Mouse (Mus musculus) small intestine, adult 2 months (tissue): Measurements from ENCODE around the gene Tesmin. TPM values are rescaled to one million over a fixed set of nuclear protein-coding genes. Genes with fewer than 3 reads are reported as not detected.

Experiments
- H3K27ac ChIP-seq: fragments of 200-500 bp; 2 replicates; pipeline ENCODE4 v1.5.1; 2012; ENCODE audit warnings: low read depth, low read length, control low read depth, inconsistent platforms; ENCODE audit not compliant: insufficient read depth
- H3K27me3 ChIP-seq: fragments of 200-500 bp; 2 replicates; pipeline ENCODE4 v1.6.1; 2012; ENCODE audit warnings: mild to moderate bottlenecking, moderate library complexity, low read length, inconsistent platforms; ENCODE audit not compliant: control insufficient read depth, insufficient read depth
- H3K36me3 ChIP-seq: fragments of 200-500 bp; 2 replicates; pipeline ENCODE4 v1.6.1; 2012; ENCODE audit warnings: mild to moderate bottlenecking, low read length, control low read depth, inconsistent platforms; ENCODE audit not compliant: control insufficient read depth, insufficient read depth
- H3K4me1 ChIP-seq: fragments of 200-500 bp; 2 replicates; pipeline ENCODE4 v1.6.1; 2012; ENCODE audit warnings: low read length, inconsistent platforms, mixed read lengths; ENCODE audit not compliant: control insufficient read depth, insufficient read depth, insufficient read length
- H3K4me3 ChIP-seq: fragments of 200-500 bp; 2 replicates; pipeline ENCODE4 v1.5.1; 2012; ENCODE audit warnings: low read depth, mild to moderate bottlenecking, control low read depth, inconsistent platforms, low read length, moderate library complexity
- CTCF ChIP-seq: fragments of 200-500 bp; IDR thresholded peaks from 2 replicates; pipeline ENCODE4 v1.5.1; 2012; ENCODE audit warnings: low read depth, mild to moderate bottlenecking, control low read depth, inconsistent platforms, low read length, moderate library complexity, mixed read lengths; ENCODE audit not compliant: insufficient replicate concordance, insufficient read length; ENCODE audit errors: extremely low read depth
- POLR2A ChIP-seq: fragments of 200-500 bp; IDR thresholded peaks from 2 replicates; pipeline ENCODE4 v1.6.1; 2012; ENCODE audit warnings: low read depth, mild to moderate bottlenecking, control low read depth, inconsistent platforms, low read length, moderate library complexity
- WGBS: fragments of 180-500 bp; shearing (Covaris S2); methylation state at CpG from one replicate; pipeline ENCODE4 v1.1.7; 2018; 5-methylcytosine and 5-hydroxymethylcytosine counted together
- polyA plus RNA-seq: library from polyadenylated mRNA; depleted of rRNA; stranded (reverse); fragments of >200 nt; gene quantifications from 2 replicates; pipeline ENCODE4 v1.2.3, GENCODE M21; 2012

Gene Tesmin
- polyA plus RNA-seq, 1 experiment: 0.42 TPM

DNA sequence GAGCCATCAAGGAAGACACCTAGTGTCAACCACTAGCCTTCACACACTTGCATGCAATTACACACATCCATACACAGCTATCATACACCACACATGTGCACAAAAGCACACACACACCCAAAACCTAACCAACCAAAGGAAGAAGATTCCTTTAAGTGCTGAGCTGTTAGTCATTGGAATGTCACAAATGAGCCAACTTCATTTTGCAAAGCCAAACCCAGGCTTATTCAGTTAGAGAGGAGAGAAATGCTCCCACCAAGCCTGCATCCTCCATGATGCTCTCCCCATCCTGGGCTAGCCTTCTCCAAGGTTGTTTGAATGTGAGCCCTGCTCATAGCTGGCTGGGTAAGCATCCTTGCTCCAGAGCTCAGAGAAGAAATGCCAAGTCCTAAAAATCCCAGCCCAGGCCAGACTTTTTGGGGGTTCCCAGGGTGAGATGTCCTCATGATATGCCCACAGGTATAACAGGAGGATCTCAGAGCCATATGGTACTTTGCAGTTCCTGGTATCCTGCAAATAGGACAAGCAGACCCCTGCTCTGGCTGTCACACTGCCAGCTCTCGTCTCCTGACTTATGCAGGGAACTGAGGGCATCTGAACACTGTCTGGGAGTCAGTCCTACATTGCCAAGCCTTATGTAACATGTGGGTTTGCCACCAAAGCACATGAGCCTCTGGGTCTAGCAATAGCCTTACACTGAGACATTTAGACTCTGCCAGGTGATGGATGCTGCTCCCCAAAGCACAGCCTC lies 17.0 kb downstream of the Tesmin start:
- no peak for TF ChIP-seq POLR2A
- no peak for TF ChIP-seq CTCF
- no peaks in the 10 kb centered on the region for H3K36me3 ChIP-seq

DNA sequence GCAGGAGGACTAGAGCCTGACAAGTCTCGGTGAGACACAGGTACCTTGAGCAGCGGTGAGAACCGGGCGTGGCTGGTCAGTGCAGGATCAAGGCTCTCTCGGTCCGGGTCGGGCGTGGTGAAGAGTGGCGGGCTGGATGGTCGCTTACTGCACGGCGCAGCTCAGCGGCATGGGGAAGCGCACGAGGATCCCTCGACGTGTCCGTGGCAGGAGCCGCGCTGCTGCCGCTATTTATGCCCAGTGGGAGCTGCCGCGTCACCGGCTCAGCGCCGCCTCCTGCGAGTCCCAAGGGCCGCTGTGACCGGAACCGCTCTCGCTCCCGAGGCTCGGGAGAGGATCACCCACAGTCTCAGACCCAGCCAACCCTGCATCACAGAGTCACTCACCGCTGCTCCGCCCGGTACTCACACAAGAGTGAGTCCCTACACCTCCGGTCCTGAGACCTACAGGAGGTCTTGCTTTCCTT lies 25.6 kb downstream of the Tesmin start, which contains the start of gene Gal:
Gene Gal (minus strand): TSS at position 277 of the 466 bp plus-strand sequence.
- no peaks in the 10 kb centered on the region for H3K36me3 ChIP-seq
- H3K4me1 ChIP-seq: peaks cover 6% of the 10 kb centered on the region; the same call in 1 of the 2 replicates
- peak within 1 kb of the TSS; percentile 37 for H3K4me3 ChIP-seq
- WGBS: 2% methylated on average over 37 of the region's 37 CpGs
- TF ChIP-seq POLR2A: no peak
- no peak for TF ChIP-seq CTCF
- H3K27ac ChIP-seq: no peak within 1 kb of the TSS
- H3K27me3 ChIP-seq: peaks cover 18% of the 10 kb centered on the region

More for the DNA sequence above, 17.0 kb downstream of the Tesmin start:
- 63% methylated on average over 1 of the region's 1 CpGs for WGBS
- Histone ChIP-seq H3K27ac (no peak overlapping the region), H3K4me1 (no peaks in the 10 kb centered on the region), H3K4me3 (no peak overlapping the region), H3K27me3 (no peaks in the 10 kb centered on the region; the same call in 1 of the 2 replicates)

GRCm38 (mm10) chr19:3419251-3419650 lies 30.6 kb downstream of the Tesmin start:
- Histone ChIP-seq H3K4me3 (no peak overlapping the region), H3K27ac (no peak overlapping the region), H3K36me3 (no peaks in the 10 kb centered on the region), H3K27me3 (peaks cover 5% of the 10 kb centered on the region), H3K4me1 (peaks cover 9% of the 10 kb centered on the region; the same call in 1 of the 2 replicates)
- WGBS: 26% methylated on average over 5 of the region's 5 CpGs
- TF ChIP-seq POLR2A (no peak), CTCF (no peak)

- 87% methylated on average over 6 of the region's 6 CpGs for WGBS
Measured at GRCm38 (mm10) chr19:3422488-3422887, 33.8 kb downstream of the Tesmin start.

DNA sequence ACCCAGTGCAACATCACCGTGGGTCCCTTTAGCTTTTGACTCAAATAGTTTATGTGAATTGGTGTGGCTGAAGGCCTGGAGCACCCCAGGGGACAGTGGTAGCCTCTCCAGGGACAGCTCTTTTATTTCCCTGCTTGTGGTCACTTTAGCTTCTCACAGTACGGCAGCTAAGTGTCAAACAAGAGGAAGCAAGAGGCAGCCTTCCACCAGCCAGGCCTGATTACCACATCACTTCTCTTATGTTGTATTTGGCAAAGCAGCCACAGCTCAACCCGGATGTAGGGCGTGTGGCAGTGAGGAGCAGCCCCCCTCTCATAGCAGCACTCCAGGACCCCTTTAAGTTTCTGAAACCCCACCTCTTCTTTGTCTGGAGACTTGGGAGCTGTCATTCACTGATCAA lies 34.3 kb downstream of the Tesmin start:
- WGBS: 62% methylated on average over 4 of the region's 4 CpGs

More at GRCm38 (mm10) chr19:3422488-3422887, 33.8 kb downstream of the Tesmin start:
- TF ChIP-seq CTCF (no peak), POLR2A (no peak)
- Histone ChIP-seq H3K4me3 (no peak overlapping the region), H3K4me1 (peaks cover 10% of the 10 kb centered on the region; the same call in 1 of the 2 replicates), H3K27me3 (no peaks in the 10 kb centered on the region), H3K36me3 (no peaks in the 10 kb centered on the region), H3K27ac (no peak overlapping the region)

GRCm38 (mm10) chr19:3424214-3424613 lies 35.6 kb downstream of the Tesmin start:
- Histone ChIP-seq H3K4me3 (no peak overlapping the region), H3K36me3 (no peaks in the 10 kb centered on the region), H3K27ac (no peak overlapping the region), H3K27me3 (no peaks in the 10 kb centered on the region), H3K4me1 (peaks cover 10% of the 10 kb centered on the region; the same call in 1 of the 2 replicates)
- TF ChIP-seq CTCF (no peak), POLR2A (no peak)
- WGBS: 36% methylated on average over 2 of the region's 2 CpGs

More for the DNA sequence above, 34.3 kb downstream of the Tesmin start:
- H3K27me3 ChIP-seq: no peaks in the 10 kb centered on the region
- no peak overlapping the region for H3K27ac ChIP-seq
- no peak for TF ChIP-seq POLR2A
- no peak for TF ChIP-seq CTCF
- peaks cover 10% of the 10 kb centered on the region; the same call in 1 of the 2 replicates for H3K4me1 ChIP-seq
- no peak overlapping the region for H3K4me3 ChIP-seq
- H3K36me3 ChIP-seq: no peaks in the 10 kb centered on the region
